Mouse (Mus musculus): Measurements from ENCODE around the gene Iqsec1.

GRCm38 (mm10) chr6:90741717-90742116 lies 246.8 kb downstream of the Iqsec1 start:
- TF ChIP-seq POLR2A (IDR thresholded peaks at IDR 0.05; ENCODE audit: low read depth, low read length) (no peak), CTCF (IDR thresholded peaks at IDR 0.05; ENCODE audit: extremely low read depth, insufficient read length, insufficient replicate concordance, low read depth, low read length) (no peak)
